Mouse (Mus musculus) bone marrow, adult 2 months (tissue): ENCODE measurements around the gene Atn1. TPM values are rescaled to one million over a fixed set of nuclear protein-coding genes. Genes with fewer than 3 reads are reported as not detected.

Source experiments
- H3K27ac ChIP-seq: fragments of 200-500 bp; 2 replicates; pipeline ENCODE4 v1.5.1; 2012; ENCODE audit warnings: low read depth, mild to moderate bottlenecking, control low read depth, inconsistent platforms, low read length; ENCODE audit not compliant: control insufficient read depth, poor library complexity, insufficient read depth
- H3K4me1 ChIP-seq: fragments of 200-500 bp; 2 replicates; pipeline ENCODE4 v1.6.1; 2011; ENCODE audit warnings: low read length; ENCODE audit not compliant: control insufficient read depth, insufficient read depth
- H3K4me3 ChIP-seq: fragments of 200-500 bp; replicated peaks from 2 replicates; pipeline ENCODE3; 2011; ENCODE audit warnings: mild to moderate bottlenecking, low read depth, low read length, control low read depth; ENCODE audit not compliant: control insufficient read depth
- CTCF ChIP-seq: fragments of 200-500 bp; IDR thresholded peaks from 2 replicates; pipeline ENCODE4 v1.5.1; 2011; ENCODE audit warnings: low read length, control low read depth; ENCODE audit not compliant: control insufficient read depth, insufficient read depth
- POLR2A ChIP-seq: fragments of 200-500 bp; IDR thresholded peaks from 2 replicates; pipeline ENCODE4 v1.6.1; 2011; ENCODE audit warnings: low read depth, mild to moderate bottlenecking, control low read depth, low read length, borderline replicate concordance; ENCODE audit not compliant: control insufficient read depth
- whole genome bisulfite sequencing: fragments of 180-500 bp; shearing (Covaris S2); methylation state at CpG from one replicate; pipeline ENCODE4 v1.1.7; 2018; 5-methylcytosine and 5-hydroxymethylcytosine counted together
- polyA plus RNA-seq: library from polyadenylated mRNA; stranded (reverse); fragments of >200 nt; gene quantifications from 2 replicates; pipeline ENCODE4 v1.2.4, GENCODE M21; 2011; ENCODE audit warnings: low replicate concordance; ENCODE audit not compliant: missing spikeins, insufficient read depth, insufficient read length

Atn1 gene
- polyA plus RNA-seq, 1 experiment, result 19.1 TPM

DNA sequence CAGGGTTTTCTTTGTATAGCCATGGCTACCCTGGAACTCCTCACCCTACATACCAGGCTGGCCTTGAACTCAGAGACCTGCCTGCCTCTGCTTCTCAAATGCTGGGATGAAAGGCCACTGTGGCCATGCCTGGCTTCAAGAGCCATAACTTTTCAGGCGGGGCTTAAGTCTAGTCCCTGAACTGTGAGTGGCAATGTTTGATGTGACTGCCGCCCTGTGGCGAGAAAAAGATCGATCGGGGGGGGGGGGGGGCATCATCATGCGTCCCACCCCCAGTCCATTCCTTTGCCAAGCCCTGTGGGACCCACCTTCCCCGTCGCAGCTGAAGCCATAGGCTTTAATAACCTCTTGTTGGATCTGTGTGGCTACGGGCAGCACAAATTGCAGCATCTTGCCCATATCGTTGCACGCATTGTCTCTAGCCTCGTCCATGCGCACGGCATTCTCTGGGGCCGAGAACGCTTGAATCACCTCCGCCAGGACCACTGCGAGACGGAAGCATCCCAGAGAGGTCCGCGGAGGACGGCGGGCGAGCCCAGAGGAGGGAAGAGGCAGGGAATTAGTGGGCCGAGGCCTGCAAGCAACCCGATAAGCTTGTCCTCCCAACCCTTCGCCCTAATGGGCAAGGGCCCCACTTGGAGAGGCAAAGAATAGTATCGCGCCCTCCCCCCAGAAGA, 16.0 kb downstream of the Atn1 start:
- peak overlapping the region; percentile 97 for H3K27ac ChIP-seq
- H3K4me1 ChIP-seq, result peaks cover 6% of the 10 kb centered on the region
- 1% methylated on average over 29 of the region's 29 CpGs for WGBS
- peak overlapping the region; percentile 83 for H3K4me3 ChIP-seq
- TF ChIP-seq CTCF (peak; percentile 44), POLR2A (no peak)

DNA sequence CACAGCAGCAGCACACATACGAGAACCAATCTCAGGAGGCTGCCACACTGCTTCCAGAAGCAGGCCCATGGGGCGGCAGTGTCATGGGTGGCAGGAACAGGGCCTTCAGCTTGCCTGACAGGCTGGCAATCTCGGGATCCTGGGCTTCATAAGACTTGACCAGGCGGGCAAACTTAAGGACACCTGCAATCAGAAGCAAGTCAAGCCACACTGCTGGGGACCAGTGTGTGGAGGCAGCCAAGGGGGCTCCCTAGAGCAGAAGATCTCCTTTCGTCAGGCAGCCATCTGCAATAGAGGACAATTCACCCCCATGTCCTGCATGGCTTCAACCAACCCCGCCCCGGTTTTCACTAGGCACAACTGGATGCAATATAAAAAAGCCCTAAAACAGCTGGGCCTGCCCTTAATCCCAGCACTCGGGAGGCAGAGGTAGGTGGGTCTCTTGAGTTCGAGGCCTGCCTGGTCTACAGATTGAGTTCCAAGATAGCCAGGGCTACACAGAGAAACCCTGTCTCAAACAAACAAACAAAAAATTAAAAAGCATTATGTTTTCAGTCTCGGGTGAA, 17.0 kb downstream of the Atn1 start:
- no peak for TF ChIP-seq POLR2A
- WGBS, result 78% methylated on average over 10 of the region's 10 CpGs
- Histone ChIP-seq H3K4me3 (no peak overlapping the region), H3K4me1 (peaks cover 8% of the 10 kb centered on the region), H3K27ac (peak overlapping the region; percentile 55)

DNA sequence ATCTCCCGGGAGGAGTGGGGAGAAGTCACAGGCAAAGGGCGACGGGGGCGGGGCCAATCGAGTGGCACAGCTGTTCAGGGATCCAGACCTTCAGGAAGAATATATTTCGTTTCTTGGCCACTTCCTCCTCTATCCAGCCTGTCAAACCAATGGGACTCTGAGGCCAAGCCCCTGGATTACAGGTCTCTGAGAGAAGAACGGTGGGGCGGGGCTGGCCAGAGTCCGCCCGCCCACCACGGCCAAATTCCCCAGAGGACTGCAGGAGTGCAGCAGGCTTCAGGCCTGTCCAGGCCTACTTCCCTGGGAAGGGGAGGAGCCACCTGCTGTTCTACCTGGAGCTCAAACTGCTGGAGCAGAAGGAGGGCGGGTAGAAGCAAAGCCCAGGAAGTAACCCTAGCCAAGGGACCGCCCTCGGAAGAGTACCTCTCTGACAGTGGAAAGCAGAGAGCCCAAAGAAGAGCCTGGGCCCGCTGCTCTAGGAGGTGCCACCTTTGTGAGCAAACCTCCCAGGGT, 17.8 kb downstream of the Atn1 start, which contains the start of gene Ptpn6:
Gene Ptpn6 (minus strand): TSS at position 204 of the 513 bp plus-strand sequence.
- peaks cover 8% of the 10 kb centered on the region for H3K4me1 ChIP-seq
- peak within 1 kb of the TSS; percentile 55 for H3K27ac ChIP-seq
- H3K4me3 ChIP-seq, result peak within 1 kb of the TSS; percentile 31
- TF ChIP-seq POLR2A (no peak), CTCF (no peak)
- 12% methylated on average over 15 of the region's 15 CpGs for WGBS

DNA sequence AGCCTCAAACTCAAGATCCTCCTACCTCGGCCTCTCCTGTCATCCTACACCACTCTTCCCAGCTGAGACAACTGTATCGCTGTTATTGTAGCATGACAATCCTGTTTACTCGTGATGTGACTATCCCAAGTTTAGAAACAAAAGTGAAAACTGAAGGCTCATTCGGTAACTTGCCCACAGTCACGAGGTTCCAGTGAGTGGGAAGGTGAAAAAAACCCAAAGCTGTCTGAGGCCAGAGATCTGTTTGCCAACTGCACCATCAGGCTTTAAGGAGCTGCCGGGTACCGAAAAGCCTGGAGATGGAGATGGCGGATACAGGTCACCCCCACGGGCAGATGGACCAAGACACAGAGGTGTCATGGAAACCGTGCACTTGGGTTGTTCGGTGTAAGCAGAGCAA, 19.3 kb downstream of the Atn1 start:
- H3K4me1 ChIP-seq, result peaks cover 11% of the 10 kb centered on the region
- no peak overlapping the region for H3K4me3 ChIP-seq
- 85% methylated on average over 11 of the region's 11 CpGs for WGBS
- no peak for TF ChIP-seq POLR2A
- TF ChIP-seq CTCF, result no peak
- H3K27ac ChIP-seq, result no peak overlapping the region

DNA sequence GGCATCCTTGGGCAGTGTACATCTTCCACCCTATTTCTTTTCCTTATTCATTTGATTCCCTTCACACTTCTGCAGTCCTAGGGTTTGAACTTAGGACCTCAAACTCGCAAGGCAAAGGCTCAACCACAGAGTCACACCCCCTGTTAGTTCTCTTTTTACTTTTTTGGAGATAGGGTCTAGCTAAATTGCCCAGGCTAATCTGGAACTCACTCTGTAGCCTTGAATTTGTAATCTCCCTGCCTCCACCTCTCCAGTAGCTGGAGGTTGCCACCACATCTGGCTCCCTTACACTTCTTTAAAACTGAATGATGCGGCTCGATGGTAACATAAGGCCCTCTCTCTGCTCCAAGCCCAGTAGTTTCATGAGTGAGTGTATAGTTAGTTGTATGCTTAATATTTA, 21.9 kb downstream of the Atn1 start:
- no peak overlapping the region for H3K4me3 ChIP-seq
- peaks cover 10% of the 10 kb centered on the region for H3K4me1 ChIP-seq
- no peak overlapping the region for H3K27ac ChIP-seq
- 59% methylated on average over 3 of the region's 3 CpGs for WGBS
- TF ChIP-seq CTCF, result no peak
- TF ChIP-seq POLR2A, result no peak

DNA sequence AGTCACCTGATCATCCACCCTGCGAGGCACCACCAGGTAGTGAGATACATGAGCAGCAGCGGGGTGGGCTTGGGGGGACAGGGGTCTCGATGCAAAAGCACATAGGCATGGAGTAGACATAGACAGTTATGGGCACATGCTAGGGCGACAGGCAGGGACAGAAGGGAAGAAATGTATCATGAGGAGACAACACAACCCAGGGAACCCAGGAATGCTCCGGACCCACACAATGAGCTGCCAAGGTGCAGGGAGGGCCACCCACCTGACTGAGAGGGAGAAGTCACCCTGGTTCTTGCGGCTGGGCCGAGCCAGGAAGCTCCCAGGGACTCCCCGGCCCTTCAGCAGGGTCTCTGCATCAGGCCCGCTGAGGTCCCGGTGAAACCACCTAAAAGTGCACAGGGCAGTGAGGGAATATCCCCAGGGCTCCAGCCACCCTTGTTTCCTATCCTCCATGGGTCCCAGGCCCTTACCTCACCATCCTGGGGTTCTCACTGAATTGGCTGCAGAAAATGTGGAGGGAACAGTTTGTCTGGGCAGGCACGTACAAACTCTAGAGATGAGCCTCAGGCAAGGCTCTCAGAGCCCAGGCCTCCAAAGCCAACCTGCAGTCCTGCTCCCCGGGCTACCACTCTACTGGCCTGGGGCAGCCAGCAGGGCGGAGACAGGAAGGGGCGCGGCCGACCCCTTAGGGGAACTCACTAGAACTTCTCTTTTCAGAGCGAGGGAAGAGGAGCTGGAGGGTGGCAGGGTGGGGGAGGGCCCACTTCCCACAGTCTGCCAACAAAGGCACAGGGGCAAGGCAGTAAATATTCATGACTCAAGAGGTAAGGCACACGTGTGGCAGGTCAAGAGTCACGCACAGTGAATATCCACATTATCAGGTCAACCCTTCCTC, 23.6 kb downstream of the Atn1 start:
- Histone ChIP-seq H3K4me3 (peak overlapping the region; percentile 87), H3K27ac (peak overlapping the region; percentile 92), H3K4me1 (peaks cover 10% of the 10 kb centered on the region)
- WGBS, result 1% methylated on average over 19 of the region's 19 CpGs
- TF ChIP-seq CTCF (0 out of 2 replicates have a peak, but pooled peaks have one; percentile 3), POLR2A (peak; percentile 98; the same call in 1 of the 2 replicates)

DNA sequence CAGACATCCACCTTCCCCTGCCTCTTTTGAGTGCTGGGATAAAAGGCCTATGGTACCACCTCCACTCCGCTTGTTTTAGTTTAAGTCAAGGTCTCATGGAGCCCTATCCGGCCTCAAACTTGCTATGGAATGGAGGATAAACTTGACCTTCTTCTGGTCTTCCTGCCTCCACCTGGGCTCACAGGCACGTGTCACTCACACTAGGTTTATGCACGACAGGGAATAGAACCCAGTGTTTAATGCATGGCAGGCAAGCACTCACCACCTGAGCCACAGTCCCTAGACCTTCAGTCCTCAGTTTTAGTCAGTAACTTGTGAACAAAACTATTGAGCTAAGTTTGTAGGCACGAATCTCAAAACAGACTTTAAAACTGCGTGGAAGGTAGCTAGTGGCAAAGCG, 25.3 kb downstream of the Atn1 start:
- WGBS, result 65% methylated on average over 7 of the region's 7 CpGs
- peak overlapping the region; percentile 92; the same call in 1 of the 2 replicates for H3K27ac ChIP-seq

DNA sequence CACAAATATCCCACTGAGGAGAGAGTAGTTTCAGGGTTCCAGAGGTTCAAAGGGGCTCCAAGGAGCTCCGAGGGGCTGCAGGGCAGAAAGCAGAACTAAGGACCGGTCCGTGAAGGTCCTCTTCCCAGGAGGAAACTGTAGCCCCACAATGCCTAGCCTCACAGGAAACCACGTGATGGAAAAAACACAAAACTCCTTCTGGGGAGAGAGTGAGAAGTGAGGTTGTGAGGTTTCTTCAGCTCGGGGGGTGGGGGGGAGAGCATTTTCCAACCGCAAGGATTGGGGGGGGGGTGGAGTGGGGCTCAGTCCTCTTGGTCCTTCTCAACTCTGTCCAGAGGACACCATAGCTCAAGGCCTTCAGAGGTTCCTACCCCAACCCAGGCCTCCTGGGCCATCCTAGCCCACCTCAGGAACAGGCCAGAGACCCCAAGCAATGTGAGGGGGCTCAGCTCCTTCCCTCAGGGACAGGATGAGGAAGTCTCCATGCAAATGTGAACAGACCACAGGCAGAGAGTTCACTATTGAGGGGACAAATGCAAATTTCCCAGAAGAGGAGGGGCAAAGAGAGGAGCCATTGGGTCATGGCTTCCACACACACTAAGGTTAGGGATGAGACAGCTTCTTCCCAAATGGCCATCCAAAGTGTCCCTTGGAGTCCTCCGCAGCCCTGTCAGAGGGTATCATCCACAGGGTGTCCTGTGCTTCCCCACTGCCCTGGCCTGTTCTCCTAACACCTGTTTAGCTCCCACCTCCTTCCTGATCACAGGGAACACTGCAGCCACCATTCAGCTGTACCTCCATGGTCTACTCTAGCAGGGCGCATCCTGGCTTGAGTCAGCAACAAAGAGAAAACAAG, 26.2 kb downstream of the Atn1 start:
- WGBS, result 15% methylated on average over 8 of the region's 8 CpGs
- TF ChIP-seq POLR2A, result no peak
- no peak for TF ChIP-seq CTCF
- peak overlapping the region; percentile 95 for H3K27ac ChIP-seq
- H3K4me3 ChIP-seq, result peak overlapping the region; percentile 70
- H3K4me1 ChIP-seq, result peaks cover 12% of the 10 kb centered on the region

More for the DNA sequence above, 25.3 kb downstream of the Atn1 start:
- H3K4me1 ChIP-seq, result peaks cover 10% of the 10 kb centered on the region
- TF ChIP-seq CTCF, result no peak
- no peak for TF ChIP-seq POLR2A
- H3K4me3 ChIP-seq, result peak overlapping the region; percentile 87
